Mouse (Mus musculus) gonadal fat pad, adult 2 months (tissue): ENCODE data around the gene Amy2a2. TPM values are rescaled to one million over a fixed set of nuclear protein-coding genes. Genes with fewer than 3 reads are reported as not detected.
"Not testable (repeated sequence)": the region's sequence is repeated elsewhere in the genome, so short reads cannot be mapped to it uniquely, and the experiment has no call there.

ENCODE experiments used
- DNase-seq: peaks from one replicate; pipeline ENCODE4 v3.0.0-alpha.2; 2012; ENCODE audit warnings: low read depth
- polyA plus RNA-seq: library from polyadenylated mRNA; depleted of rRNA; stranded (reverse); fragments of >200 nt; gene quantifications from 2 replicates; pipeline ENCODE4 v1.2.3, GENCODE M21; 2012; rRNA removed

Amy2a2 gene
- polyA plus RNA-seq, result 0.30 TPM in 1 of 2 replicates, not detected in the other

- not testable (repeated sequence) for DNase-seq
Measured at GRCm38 (mm10) chr3:113356558-113356957, at the start of gene Amy2a2. Gene Amy2a2 (minus strand): TSS chr3:113356658.

DNA sequence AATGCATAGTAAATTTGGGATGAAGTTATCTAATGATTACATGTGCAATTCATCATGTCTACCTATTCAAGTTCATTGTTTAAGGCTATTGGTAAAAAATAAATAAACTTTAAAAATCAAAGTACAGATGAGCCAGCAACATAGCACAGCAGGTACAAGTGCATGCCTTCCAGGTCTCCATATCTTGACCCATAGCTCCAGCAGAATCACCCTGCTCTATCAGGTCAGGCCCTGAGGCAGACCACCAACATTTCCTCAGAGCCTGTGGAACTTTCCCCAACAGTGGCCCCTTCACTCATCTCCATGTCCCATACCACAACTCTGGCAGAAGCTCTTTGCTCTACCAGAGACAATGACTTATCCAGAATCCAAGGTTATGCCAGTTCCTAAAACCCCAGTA is 11.0 kb downstream of the Amy2a2 start:
- not testable (repeated sequence) for DNase-seq

DNA sequence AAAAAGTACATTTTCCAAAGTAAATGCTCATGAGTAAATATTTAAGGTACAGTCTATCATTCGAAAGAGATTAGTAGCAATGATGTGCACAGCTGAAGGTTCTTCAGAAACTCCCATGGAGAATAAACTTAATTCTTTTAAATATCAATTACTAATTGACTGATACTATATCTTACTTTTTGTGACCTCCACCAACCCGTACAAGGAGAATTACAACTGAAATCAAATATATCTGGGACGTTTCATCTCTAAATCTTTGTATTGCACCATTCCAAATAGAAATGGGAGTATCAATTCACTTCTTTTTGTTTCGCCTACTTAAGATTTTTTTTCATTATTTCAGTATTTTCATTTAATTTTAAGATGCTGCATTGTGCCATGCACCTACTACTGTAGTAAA is 32.5 kb downstream of the Amy2a2 start, which contains the start of gene Amy2a3:
Gene Amy2a3, minus strand, starts transcription at position 101 of the 400 bp plus-strand sequence.
- not testable (repeated sequence) for DNase-seq

DNA sequence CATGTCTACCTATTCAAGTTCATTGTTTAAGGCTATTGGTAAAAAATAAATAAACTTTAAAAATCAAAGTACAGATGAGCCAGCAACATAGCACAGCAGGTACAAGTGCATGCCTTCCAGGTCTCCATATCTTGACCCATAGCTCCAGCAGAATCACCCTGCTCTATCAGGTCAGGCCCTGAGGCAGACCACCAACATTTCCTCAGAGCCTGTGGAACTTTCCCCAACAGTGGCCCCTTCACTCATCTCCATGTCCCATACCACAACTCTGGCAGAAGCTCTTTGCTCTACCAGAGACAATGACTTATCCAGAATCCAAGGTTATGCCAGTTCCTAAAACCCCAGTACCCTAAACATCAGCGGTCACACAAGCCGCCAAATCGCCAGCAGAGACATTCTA is 43.5 kb downstream of the Amy2a2 start:
- not testable (repeated sequence) for DNase-seq

Other genes starting within 250 kb of the Amy2a2 start
- 0.06 TPM in 1 of 2 replicates, not detected in the other for gene Amy2a5, start 97.8 kb downstream of the Amy2a2 start, polyA plus RNA-seq
- gene Amy2a4, start 65.2 kb downstream of the Amy2a2 start, polyA plus RNA-seq, result 0.30 TPM in 1 of 2 replicates, not detected in the other
- 0.30 TPM in 1 of 2 replicates, not detected in the other for gene Amy2a3, start 32.6 kb downstream of the Amy2a2 start, polyA plus RNA-seq
- not detected in 2 replicates for gene Amy2a1, start 175.8 kb upstream of the Amy2a2 start, polyA plus RNA-seq